Mouse (Mus musculus) ovary, postnatal 36 days (tissue): Measurements from ENCODE around the gene Casp9.

Source experiments
- DNase-seq: peaks from one replicate; pipeline ENCODE4 v3.0.0; 2022; ENCODE audit warnings: low spot score, mixed read lengths

Gene Casp9

DNA sequence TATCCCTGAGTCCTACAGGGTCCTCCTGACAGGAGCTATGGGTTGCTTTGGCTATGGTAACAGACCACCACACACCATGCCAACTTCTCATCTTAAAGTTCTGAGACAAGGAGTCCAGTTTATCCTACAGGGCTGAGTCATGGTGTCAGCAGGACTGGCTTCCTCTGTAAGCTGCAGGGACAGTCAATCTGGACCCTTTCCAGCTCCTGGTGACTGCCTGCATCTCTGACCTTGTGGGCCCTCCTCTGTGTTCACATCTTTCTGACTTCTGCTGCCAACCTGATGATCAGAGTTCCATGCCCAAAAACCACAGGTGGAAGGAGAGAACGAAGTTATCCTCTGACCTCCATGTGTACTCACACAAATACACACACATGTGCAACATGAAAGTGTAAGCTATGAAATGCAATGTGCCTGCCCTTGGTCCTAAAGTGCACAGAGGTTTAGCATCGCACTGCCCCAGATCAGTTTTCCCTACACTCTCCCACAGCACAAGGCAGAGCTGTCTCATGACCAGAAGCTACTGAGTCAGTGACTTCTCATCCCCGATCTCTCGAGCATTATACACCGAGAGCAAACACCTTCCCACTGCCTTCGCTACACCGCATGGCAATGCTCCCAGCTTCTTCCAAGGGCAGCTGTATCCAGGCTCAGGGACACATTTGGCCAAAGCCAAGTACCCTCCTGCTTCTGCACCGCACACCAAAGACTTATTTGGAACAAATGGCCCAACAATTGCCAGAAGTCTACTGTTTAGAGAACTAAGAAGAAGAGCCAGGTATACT, 12.0 kb upstream of the Casp9 start:
- DNase-seq, result no peak

DNA sequence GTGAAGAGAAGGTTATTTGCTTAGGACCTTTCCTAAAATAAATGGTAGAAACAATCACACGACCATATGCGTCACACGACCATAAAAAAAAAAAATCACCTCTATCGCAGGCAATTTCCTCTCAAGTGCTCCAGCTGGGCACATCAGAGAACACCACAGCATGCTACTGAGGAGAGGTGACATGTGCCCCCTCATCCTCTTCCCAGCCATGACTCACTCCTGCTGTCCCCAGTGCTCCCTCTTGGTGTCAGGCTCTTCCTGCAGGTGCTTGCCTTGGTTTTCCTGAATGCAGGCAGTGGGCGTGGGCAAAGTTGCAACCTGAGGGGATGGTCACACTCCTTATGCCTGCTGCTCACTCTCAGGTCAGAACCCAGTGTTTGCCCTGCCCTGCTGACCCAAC, 8.6 kb upstream of the Casp9 start:
- DNase-seq, result no peak

DNA sequence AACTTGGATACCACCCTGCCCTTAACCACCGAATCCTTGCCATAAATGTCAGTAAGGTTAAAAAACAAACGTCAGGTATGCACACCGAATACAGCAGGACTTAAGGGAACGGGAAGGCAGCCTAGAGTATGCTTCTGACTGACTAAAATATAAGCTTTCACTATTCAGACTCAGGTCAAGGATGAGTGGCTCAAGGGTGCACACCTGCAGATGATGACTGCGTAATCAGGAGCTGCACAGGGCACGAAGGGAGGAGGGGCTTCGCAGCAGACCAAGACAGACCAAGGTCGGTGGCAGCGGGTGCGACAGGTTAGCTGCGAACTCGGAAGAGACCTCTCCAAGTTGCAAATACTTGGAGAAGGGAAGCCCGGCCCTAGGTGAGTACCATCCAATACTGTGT, 7.3 kb upstream of the Casp9 start:
- no peak for DNase-seq

DNA sequence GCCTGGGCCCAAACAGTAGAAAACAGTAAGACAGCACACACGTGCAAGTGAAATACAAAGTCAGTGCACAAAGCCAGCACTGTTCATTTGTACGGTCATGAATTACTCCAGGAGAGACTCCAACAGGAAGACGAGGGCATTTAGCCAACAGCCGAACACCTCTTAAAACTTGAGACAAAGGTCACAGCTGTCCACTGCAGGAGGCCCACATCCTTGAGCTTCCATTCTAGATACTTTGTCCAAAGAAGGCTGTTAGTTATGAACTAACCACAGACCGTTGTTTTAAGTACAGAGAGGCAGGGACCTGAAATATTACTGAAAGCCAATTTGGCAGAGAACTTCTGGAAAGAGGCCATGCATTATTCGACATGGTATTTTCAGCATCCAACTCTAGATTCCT, 6.4 kb upstream of the Casp9 start:
- DNase-seq, result no peak

DNA sequence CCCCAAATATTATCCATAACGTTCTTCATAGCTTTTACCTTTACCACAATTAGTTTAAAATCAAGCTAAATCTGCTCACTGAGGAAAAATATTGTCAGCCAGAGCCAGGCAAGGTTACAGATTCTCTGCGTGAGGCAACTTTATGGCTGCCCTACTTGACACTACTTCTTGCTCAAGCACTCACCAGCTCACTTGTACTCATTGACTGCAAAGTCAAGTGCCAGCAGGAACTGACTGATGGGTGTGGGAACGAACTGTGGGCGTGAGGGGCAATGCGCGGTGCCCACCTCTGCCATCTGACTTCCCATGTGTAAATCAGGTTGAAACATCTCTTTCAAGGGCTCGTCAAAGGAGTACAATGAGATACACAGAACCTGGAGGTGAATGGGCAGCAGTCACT, 6.0 kb upstream of the Casp9 start:
- no peak for DNase-seq

DNA sequence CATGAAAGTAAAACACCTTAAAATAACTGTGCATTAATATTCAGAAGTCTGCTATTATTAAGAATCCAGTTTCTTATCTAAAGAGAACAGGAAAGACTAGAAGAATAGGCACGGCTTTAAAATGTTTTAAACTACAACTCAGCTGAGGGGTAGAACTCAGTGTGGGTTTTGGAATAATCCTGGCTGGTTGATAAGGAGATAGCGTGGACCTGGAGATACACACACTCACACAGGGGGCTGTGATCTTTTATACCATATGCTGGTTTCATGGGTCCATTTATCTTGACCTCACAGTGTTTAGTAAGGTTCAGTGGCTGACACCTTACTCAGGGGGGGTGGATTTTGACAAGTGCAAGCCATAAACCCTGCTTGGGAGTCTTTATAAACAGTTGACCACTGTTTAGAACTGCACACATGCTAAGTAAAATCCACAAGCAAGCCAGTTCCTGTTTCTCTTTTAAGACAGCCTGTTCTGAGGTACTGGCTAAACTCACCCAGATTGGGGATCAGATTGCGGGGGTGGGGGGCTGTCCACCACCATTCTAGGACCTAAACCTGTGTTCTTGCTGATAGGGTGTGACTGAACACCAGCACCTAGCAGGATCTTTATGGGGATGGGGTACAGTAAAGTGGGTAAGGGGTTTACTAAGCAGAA, 3.7 kb upstream of the Casp9 start:
- no peak for DNase-seq

DNA sequence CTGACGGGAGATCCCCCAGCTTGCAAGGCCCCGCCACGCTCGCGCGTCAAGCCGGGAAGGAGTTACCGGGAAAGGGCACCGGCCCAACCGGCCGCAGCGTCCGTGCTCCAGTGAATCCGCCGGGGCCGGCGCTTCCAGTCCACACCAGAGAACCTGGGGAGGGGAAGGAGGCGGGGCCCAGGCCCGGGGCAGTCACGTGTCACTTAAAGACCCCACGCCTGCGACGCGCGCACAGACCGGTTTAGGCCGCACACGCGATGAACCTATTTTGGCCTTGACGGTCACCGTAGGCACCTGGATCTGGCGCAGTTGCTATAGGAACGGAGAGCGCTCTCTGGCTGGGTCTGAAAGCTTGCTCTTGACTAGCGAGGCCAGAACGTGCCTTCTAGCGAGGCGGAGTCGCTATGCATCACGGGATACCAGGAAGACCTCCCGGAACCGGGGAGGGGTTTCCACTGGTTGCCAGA, 2.9 kb upstream of the Casp9 start, which contains the start of gene Dnajc16:
Gene Dnajc16, minus strand, starts transcription at position 408 of the 467 bp plus-strand sequence.
- peak; percentile 96 for DNase-seq

DNA sequence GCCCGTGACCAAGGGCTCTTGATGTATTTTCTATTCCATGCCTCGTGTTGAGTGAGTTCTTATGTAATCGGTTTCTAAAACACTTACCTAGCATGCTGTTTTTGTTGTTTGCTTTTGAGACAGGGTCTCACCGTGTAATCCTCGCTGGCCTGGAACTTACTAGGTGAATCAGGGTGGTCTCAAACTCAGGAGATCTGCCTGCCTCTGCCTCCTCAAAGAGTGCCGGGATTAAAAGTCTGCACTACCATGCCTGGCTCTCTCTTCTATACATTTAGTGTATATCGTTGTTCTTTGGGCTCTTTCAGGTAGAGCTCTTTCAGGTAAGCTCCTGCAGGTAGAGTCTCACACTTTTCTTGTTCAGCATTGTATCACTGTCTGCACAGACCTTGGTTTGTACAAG, 1.9 kb upstream of the Casp9 start:
- no peak for DNase-seq

DNA sequence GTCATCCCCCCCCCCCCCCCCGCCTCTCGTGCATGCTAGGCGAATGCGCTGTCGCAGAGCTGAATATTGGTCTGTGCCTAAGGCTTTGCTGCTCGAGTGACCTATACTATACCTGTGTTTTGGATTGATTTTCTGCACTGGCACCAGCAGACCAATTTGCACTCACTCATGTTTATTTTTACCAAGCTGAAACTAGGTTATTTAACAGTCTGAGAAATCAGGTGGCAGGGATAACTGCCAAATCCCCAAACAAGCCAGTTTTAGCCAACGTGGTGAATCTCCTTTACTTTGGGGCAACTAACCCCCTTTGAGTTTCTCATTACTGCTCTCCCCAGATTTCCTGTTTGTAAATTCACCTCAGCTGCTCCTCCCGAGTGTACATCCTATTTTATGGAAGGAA, 1.5 kb upstream of the Casp9 start:
- no peak for DNase-seq

DNA sequence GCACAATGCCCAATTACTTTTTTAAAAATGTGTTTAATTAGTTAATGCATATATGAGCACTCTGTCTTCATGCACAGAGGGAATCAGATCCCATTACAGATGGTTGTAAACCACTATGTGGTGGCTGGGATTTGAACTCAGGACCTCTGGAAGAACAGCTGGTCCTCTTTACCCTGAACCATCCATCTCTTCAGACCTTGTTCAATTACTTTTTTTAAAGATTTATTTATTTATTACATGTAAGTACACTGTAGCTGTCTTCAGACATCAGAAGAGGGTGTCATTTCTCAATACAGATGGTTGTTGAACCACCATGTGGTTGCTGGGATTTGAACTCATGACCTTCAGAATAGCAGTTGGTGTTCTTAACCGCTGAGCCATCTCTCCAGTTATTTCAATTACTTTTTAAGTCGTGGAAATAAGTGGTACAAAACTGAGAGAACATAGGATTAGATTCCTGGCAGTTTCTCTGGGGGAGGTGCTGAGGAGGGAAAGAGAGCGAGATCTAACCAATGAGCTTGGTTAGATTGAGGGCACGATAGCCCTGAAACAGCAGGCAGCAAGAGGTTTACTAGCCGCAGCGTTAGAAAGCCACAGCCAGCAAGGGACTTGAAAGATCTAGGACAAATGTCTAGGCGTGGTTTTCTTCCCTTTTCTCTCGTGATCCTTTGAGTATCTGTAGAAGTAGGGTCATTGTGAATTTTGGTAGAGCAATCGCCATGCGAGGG, 694 bp upstream of the Casp9 start:
- no peak for DNase-seq

DNA sequence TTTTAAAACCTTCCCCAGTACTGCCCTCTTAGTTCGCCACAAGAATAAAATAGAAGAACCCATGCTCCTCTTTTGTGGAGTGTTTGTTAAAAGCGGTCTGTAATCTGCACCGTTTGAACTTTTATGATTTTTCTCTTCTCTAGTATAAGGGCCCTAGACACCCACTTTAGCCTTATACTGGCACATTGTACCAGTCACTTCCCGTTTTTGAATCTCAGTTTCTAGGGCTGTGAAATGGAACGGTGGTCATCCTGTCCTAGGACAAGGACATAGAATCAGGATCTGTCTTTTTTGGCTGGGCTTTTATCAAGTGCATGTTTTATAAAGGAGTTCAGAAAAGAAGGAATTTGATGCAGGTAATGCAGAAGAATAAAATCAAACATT, 732 bp downstream of the Casp9 start:
- DNase-seq, result no peak

DNA sequence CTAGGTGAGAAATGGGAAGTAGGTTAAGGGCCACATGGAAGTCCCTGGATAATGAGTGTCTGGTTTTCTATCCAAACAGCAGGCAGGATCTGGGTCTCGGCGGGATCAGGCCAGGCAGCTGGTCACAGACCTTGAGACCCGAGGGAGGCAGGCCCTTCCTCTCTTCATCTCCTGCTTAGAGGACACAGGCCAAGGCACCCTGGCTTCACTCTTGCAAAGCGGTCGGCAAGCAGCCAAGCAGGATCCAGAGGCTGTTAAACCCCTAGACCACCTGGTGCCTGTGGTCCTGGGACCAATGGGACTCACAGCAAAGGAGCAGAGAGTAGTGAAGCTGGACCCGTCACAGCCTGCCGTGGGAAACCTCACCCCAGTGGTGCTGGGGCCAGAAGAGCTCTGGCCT, 2.9 kb downstream of the Casp9 start:
- DNase-seq, result peak; percentile 42

DNA sequence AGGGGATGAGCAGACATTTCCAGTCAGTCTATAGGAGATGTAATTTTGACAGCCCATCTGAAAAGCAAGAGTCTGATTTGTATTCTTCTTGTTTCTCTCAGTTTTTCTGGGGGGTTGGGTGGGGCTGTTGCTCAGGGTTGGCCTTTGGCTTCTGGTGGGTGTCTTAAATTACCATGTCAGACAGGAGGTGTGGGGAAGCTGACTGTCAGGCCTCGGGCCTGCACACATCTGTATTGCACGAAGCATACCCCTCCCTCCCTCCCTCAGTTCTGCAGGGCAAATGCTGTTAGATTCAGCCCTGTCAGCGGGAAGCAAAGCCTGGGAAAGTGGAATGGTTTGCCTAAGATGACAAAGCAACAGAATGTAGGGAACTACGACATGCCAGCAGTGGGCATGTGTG, 3.5 kb downstream of the Casp9 start:
- DNase-seq, result no peak

DNA sequence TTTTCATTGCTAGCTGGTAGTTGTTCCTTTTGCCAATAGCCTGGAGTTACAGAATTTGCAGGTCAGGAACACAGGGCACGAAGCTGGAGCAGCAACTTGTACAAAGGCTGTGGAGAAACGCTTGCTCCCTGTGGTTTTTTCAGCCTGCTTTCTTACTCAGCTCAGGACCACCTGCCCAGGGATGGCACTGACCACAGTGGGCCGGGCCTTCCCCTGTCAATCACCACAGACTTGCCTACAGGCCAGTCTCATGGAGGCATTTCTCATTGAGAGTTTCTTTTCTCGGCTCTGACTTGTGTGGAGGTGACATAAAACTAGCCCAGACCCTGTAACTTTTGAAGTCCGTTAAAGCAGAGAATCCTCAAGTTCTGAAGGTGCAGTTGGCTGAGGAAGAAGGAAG, 4.1 kb downstream of the Casp9 start:
- DNase-seq, result no peak

DNA sequence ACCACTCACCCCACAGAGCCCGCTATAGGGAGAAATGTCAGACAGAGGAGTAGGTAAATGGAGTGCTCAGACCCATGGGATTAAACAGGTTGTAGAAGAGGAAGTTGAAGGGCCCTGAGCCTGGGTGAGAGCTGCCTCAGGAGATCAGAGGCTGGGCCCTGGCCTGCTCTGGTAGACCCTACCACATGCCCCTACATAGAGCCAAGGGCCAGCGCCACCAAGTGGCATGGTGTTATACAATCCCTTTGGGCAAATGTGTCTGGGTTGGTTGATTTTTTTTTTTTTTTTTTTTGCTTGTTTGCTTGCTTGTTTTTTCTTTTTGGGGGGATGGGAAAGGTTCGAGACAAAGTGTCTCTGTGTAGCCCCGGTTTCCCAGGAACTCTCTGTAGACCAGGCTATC, 10.7 kb downstream of the Casp9 start:
- DNase-seq, result no peak

DNA sequence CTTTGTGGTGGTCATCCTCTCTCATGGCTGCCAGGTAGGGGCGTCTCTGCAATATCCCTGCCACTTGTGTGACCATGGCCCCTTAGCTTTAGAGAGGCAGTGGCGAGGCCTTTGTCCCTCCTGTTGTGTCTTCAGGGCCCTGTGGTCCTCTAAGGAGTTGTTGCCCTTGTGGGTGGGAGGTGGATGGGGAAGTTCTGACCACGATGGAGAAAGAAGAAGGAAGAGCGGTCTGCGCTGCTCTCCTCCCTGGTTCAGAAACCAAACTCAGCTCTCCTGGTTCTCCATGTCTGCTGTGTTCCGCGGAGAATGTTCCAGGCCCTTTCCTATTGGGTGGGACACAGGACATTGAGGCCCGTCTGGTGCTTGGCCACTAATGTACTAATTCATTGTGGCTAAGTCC, 12.5 kb downstream of the Casp9 start:
- no peak for DNase-seq

DNA sequence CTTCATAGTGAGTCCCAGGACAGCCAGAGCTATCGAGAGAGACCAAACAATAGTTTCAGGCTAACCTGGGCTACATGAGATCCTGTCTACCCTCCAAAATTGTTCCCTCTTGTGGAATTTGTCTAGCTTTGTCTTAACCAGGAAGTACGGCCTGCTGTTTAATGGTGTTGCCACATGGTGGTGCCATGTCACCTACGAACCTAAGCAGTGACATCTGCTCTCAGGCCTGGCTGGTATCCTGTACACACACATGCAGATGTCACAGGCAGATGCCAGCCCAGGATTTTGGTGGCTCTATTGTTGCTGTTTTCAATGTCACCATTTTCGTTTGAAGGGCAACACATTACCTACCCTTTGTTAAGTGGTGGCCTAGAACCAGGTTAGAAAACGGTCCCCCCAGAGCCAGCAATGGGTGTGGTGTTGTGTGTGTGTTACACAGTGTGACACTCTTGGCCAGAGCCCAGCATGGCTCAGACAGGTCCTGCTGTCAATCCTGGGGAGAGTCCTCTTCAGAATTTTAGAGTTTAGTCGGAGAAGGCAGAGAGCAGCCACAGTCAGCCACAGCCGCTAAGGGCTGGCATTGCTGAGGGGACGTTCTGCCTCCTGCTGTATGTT, 16.5 kb downstream of the Casp9 start:
- no peak for DNase-seq

DNA sequence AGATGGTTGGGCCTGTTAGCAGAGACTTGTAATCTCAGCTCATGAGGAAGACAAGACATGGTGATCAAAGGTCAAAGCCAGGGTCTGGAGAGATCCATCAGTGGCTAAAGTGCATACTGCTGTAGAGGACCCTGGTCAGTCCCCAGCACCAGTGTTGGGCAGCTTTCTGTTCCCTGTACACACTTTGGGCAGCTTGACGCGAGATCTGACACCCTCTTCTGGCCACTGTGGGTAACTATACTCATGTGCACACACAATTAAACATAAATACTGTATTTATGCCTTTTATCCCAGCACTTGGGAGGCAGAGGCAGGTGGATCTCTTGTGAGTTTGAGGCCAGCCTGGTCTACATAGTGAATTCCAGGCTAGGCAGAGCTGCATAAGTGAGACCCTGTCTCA, 17.6 kb downstream of the Casp9 start:
- no peak for DNase-seq

DNA sequence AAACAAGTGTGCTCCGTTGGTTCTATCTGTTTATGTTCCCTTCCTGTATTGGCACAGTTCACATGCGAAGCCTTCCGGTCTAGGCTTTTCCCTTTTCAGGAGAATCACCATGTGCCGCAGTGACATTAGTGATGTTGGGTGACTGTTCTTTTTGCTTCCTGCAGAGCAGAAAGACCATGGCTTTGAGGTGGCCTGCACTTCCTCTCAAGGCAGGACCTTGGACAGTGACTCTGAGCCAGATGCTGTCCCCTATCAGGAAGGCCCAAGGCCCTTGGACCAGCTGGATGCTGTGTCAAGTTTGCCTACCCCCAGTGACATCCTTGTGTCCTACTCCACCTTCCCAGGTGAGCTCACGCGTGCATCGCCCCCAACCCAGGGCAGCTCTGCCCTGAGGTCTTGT, 18.0 kb downstream of the Casp9 start:
- DNase-seq, result no peak

DNA sequence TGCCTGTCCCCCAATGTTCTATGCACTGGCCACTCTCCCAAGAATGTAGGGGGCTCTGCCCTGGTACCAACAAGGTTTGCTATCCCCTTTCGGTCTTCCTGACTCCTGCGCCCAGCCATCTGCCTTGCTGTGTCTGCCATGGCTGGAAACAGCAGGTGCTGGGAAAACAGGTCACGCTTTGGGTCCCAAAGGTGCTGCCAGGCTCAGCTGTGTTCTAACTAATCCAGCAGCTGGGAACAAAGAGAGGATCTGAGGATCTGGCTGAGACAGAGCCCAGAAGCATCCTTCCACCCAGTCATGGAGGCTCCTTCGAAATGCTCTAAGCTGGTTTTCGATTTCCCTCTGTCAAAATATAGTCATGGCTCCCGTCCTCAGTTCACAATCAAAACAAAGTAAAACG, 22.9 kb downstream of the Casp9 start:
- no peak for DNase-seq

DNA sequence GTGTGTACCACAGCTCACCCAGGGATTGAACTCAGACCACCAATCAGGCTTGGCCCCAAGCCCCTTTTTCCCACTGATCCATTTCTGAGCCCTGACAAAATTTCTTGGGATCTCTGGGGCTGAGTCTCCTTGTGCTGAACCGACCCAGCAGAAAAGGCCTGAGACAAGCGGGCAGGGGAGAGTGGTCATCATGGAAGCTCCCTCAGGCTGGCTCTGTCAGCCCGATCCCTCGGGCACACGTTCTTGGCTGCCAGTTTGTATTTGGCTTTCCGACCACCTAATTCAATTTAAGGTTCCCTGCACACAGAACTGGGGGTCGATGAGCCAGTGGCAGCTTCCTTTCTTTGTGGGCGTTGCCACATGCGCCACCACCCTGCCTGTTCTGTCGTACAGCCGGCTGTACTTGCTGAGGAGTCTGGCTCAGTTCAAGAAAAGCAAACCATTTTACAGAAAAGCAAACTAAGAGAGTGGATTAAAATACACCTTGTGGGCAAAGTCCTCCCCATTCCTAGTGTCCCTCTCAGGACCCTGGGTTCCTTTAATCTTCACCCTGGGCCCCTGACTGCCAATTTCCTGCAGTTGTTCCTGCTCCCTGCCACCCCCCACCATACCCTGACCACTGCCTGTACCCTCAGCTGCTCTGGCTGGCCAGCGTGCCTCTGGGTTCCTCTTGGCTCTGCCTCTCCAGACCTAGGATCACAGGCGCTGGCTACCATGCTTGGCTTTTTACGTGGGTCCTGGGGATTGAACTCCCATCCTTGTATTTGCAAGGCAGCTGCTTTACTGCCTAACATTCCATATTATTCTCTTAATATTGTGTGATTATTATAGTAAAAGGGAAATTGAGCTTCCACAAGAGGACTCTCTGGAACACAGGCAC, 23.6 kb downstream of the Casp9 start:
- DNase-seq, result no peak

DNA sequence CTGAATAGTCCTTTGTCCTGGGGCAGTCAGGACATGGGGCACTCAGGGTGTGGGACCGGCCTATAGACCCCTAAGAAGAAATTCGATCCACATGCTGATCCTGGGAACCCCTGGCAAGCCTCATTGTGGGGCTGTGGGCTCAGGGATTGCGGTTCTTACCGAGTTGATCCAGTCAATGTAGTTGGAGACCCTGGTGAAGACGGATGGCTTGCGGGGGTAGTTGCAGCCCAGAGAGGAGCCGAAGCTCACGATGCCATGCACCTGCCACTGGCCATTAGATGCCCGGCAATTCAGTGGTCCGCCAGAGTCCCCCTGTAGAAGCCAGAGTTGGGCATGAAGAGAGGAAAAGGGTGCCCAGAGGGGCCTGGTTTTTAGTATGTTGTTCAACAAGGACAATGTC, 24.3 kb downstream of the Casp9 start:
- DNase-seq, result no peak
